Mouse (Mus musculus) midbrain, embryonic 15.5 days (tissue): ENCODE results near the gene Olfr1260. TPM values are rescaled to one million over a fixed set of nuclear protein-coding genes. Genes with fewer than 3 reads are reported as not detected.

Experiments used
- ATAC-seq: fragments of 200-750 bp; cut with Nextera tagmentation; replicated peaks from 2 replicates; pipeline ENCODE4 v1.8.0; 2017; ENCODE audit warnings: moderate TSS enrichment
- H3K27ac ChIP-seq: fragments of 300-500 bp; sonication (generic); 2 replicates; pipeline ENCODE4 v1.5.1; 2015; ENCODE audit warnings: mild to moderate bottlenecking, inconsistent platforms
- H3K27me3 ChIP-seq: fragments of 300-500 bp; sonication (generic); replicated peaks from 2 replicates; pipeline ENCODE4 v1.6.1; 2015; ENCODE audit warnings: inconsistent platforms
- H3K36me3 ChIP-seq: fragments of 300-500 bp; sonication (generic); replicated peaks from 2 replicates; pipeline ENCODE4 v1.6.1; 2015; ENCODE audit warnings: inconsistent platforms
- H3K4me1 ChIP-seq: fragments of 300-500 bp; sonication (generic); 2 replicates; pipeline ENCODE4 v1.6.1; 2015; ENCODE audit warnings: inconsistent platforms
- H3K4me2 ChIP-seq: fragments of 300-500 bp; sonication (generic); 2 replicates; pipeline ENCODE4 v1.6.1; 2015; ENCODE audit warnings: inconsistent platforms, mild to moderate bottlenecking, moderate library complexity
- H3K4me3 ChIP-seq: fragments of 300-500 bp; sonication (generic); 2 replicates; pipeline ENCODE4 v1.5.1; 2015; ENCODE audit warnings: mild to moderate bottlenecking, inconsistent platforms
- H3K9ac ChIP-seq: fragments of 300-500 bp; sonication (generic); 2 replicates; pipeline ENCODE4 v1.6.1; 2015; ENCODE audit warnings: mild to moderate bottlenecking, inconsistent platforms
- H3K9me3 ChIP-seq: fragments of 300-500 bp; sonication (generic); 2 replicates; pipeline ENCODE4 v1.6.1; 2016; ENCODE audit warnings: inconsistent platforms
- WGBS: fragments of 180-500 bp; shearing (Covaris S2); methylation state at CpG from one replicate; pipeline ENCODE4 v1.1.7; 2015; ENCODE audit warnings: mixed read lengths; 5-methylcytosine and 5-hydroxymethylcytosine counted together
- polyA plus RNA-seq: library from polyadenylated mRNA; unstranded; fragments of >200 nt; fragmentation: Nextera tagmentation; extraction: Ambion mirVana; gene quantifications from 2 replicates; pipeline ENCODE4 v1.2.1, GENCODE M21; 2015

Gene Olfr1260
- polyA plus RNA-seq: not detected in 2 replicates

- Histone ChIP-seq H3K9me3 (no peaks in the 10 kb centered on the region), H3K9ac (no peak within 1 kb of the TSS), H3K27ac (no peak within 1 kb of the TSS), H3K4me3 (no peak within 1 kb of the TSS), H3K4me2 (no peak within 1 kb of the TSS), H3K4me1 (no peaks in the 10 kb centered on the region), H3K27me3 (no peaks in the 10 kb centered on the region), H3K36me3 (no peaks in the 10 kb centered on the region)
- WGBS: 73% methylated on average over 2 of the region's 2 CpGs
- no peak for ATAC-seq
These were observed at the start of gene Olfr1260 for GRCm38 (mm10) chr2:89974184-89974583. TSS of gene Olfr1260 (plus strand) at chr2:89974340.

GRCm38 (mm10) chr2:89927009-89927408 lies 47.1 kb upstream of the Olfr1260 start, which contains the start of gene Olfr1258:
TSS of gene Olfr1258 (plus strand) at chr2:89927309.
- Histone ChIP-seq H3K4me3 (no peak within 1 kb of the TSS), H3K4me1 (no peaks in the 10 kb centered on the region), H3K9me3 (no peaks in the 10 kb centered on the region), H3K9ac (no peak within 1 kb of the TSS), H3K4me2 (no peak within 1 kb of the TSS), H3K36me3 (no peaks in the 10 kb centered on the region), H3K27ac (no peak within 1 kb of the TSS), H3K27me3 (no peaks in the 10 kb centered on the region)
- no peak for ATAC-seq

GRCm38 (mm10) chr2:89948564-89948963 lies 25.6 kb upstream of the Olfr1260 start, which contains the start of gene Olfr1259:
TSS of gene Olfr1259 (minus strand) at chr2:89948664.
- H3K27ac ChIP-seq: no peak within 1 kb of the TSS
- H3K9me3 ChIP-seq: no peaks in the 10 kb centered on the region
- H3K27me3 ChIP-seq: no peaks in the 10 kb centered on the region
- no peak within 1 kb of the TSS for H3K9ac ChIP-seq
- 88% methylated on average over 5 of the region's 5 CpGs for WGBS
- no peak for ATAC-seq
- H3K4me3 ChIP-seq: no peak within 1 kb of the TSS
- no peaks in the 10 kb centered on the region for H3K36me3 ChIP-seq
- H3K4me1 ChIP-seq: no peaks in the 10 kb centered on the region
- no peak within 1 kb of the TSS for H3K4me2 ChIP-seq

- 90% methylated on average over 2 of the region's 2 CpGs for WGBS
- no peak overlapping the region for H3K27ac ChIP-seq
These were observed 3.6 kb downstream of the Olfr1260 start for GRCm38 (mm10) chr2:89977709-89978108.

GRCm38 (mm10) chr2:89990921-89991320 lies 16.8 kb downstream of the Olfr1260 start, which contains the start of gene Olfr1261:
TSS of gene Olfr1261 (plus strand) at chr2:89991221.
- Histone ChIP-seq H3K9ac (no peak within 1 kb of the TSS), H3K4me1 (no peaks in the 10 kb centered on the region), H3K27ac (no peak within 1 kb of the TSS), H3K4me3 (no peak within 1 kb of the TSS), H3K4me2 (no peak within 1 kb of the TSS), H3K27me3 (no peaks in the 10 kb centered on the region), H3K36me3 (no peaks in the 10 kb centered on the region), H3K9me3 (no peaks in the 10 kb centered on the region)
- no peak for ATAC-seq

More at GRCm38 (mm10) chr2:89977709-89978108, 3.6 kb downstream of the Olfr1260 start:
- no peak overlapping the region for H3K4me2 ChIP-seq
- H3K4me1 ChIP-seq: no peaks in the 10 kb centered on the region
- H3K27me3 ChIP-seq: no peaks in the 10 kb centered on the region
- no peaks in the 10 kb centered on the region for H3K9me3 ChIP-seq
- H3K9ac ChIP-seq: no peak overlapping the region
- no peak for ATAC-seq
- H3K36me3 ChIP-seq: no peaks in the 10 kb centered on the region
- H3K4me3 ChIP-seq: no peak overlapping the region

GRCm38 (mm10) chr2:89999845-90000244 lies 25.7 kb downstream of the Olfr1260 start, which contains the start of gene Olfr1262:
TSS of gene Olfr1262 (plus strand) at chr2:90000145.
- H3K4me2 ChIP-seq: no peak within 1 kb of the TSS
- H3K4me1 ChIP-seq: no peaks in the 10 kb centered on the region
- no peak within 1 kb of the TSS for H3K9ac ChIP-seq
- no peaks in the 10 kb centered on the region for H3K27me3 ChIP-seq
- no peak within 1 kb of the TSS for H3K27ac ChIP-seq
- H3K36me3 ChIP-seq: no peaks in the 10 kb centered on the region
- H3K9me3 ChIP-seq: no peaks in the 10 kb centered on the region
- H3K4me3 ChIP-seq: no peak within 1 kb of the TSS
- no peak for ATAC-seq

GRCm38 (mm10) chr2:90011831-90012230 lies 37.7 kb downstream of the Olfr1260 start, which contains the start of gene Olfr1263:
TSS of gene Olfr1263 (plus strand) at chr2:90012131.
- WGBS: 85% methylated on average over 2 of the region's 2 CpGs
- Histone ChIP-seq H3K9me3 (no peaks in the 10 kb centered on the region), H3K27me3 (no peaks in the 10 kb centered on the region), H3K36me3 (no peaks in the 10 kb centered on the region), H3K27ac (no peak within 1 kb of the TSS), H3K9ac (no peak within 1 kb of the TSS), H3K4me2 (no peak within 1 kb of the TSS), H3K4me3 (no peak within 1 kb of the TSS), H3K4me1 (no peaks in the 10 kb centered on the region)
- no peak for ATAC-seq

- H3K9me3 ChIP-seq: no peaks in the 10 kb centered on the region
- no peak within 1 kb of the TSS for H3K4me3 ChIP-seq
- H3K27ac ChIP-seq: no peak within 1 kb of the TSS
- H3K4me1 ChIP-seq: no peaks in the 10 kb centered on the region
- ATAC-seq: no peak
- 75% methylated on average over 2 of the region's 2 CpGs for WGBS
- H3K4me2 ChIP-seq: no peak within 1 kb of the TSS
- no peak within 1 kb of the TSS for H3K9ac ChIP-seq
- no peaks in the 10 kb centered on the region for H3K36me3 ChIP-seq
- no peaks in the 10 kb centered on the region for H3K27me3 ChIP-seq
These were observed 51.3 kb downstream of the Olfr1260 start, which contains the start of gene Olfr1264 for GRCm38 (mm10) chr2:90025477-90025876. TSS of gene Olfr1264 (minus strand) at chr2:90025577.

Other genes with a start within 250 kb of the Olfr1260 start
- not detected in 2 replicates for gene Olfr1252, start 249.3 kb upstream of the Olfr1260 start, polyA plus RNA-seq
- gene Olfr1253, start 217.2 kb upstream of the Olfr1260 start, polyA plus RNA-seq: not detected in 2 replicates
- gene Olfr1254, start 180.7 kb upstream of the Olfr1260 start, polyA plus RNA-seq: not detected in 2 replicates
- gene Olfr1255, start 162.3 kb upstream of the Olfr1260 start, polyA plus RNA-seq: not detected in 2 replicates
- gene Olfr1256, start 132.8 kb upstream of the Olfr1260 start, polyA plus RNA-seq: not detected in 2 replicates
- not detected in 2 replicates for gene Olfr48, start 126.1 kb upstream of the Olfr1260 start, polyA plus RNA-seq
- gene Olfr1257, start 95.9 kb upstream of the Olfr1260 start, polyA plus RNA-seq: not detected in 2 replicates
- not detected in 2 replicates for gene Olfr1258, start 47.0 kb upstream of the Olfr1260 start, polyA plus RNA-seq
- not detected in 2 replicates for gene Olfr1259, start 25.7 kb upstream of the Olfr1260 start, polyA plus RNA-seq
- gene Olfr1261, start 16.9 kb downstream of the Olfr1260 start, polyA plus RNA-seq: not detected in 2 replicates
- not detected in 2 replicates for gene Olfr1262, start 25.8 kb downstream of the Olfr1260 start, polyA plus RNA-seq
- not detected in 2 replicates for gene Olfr1263, start 37.8 kb downstream of the Olfr1260 start, polyA plus RNA-seq
- not detected in 2 replicates for gene Olfr1264, start 51.2 kb downstream of the Olfr1260 start, polyA plus RNA-seq
- not detected in 2 replicates for gene Olfr1265, start 61.0 kb downstream of the Olfr1260 start, polyA plus RNA-seq
- gene Olfr140, start 89.3 kb downstream of the Olfr1260 start, polyA plus RNA-seq: not detected in 2 replicates
- gene Olfr1269, start 147.1 kb downstream of the Olfr1260 start, polyA plus RNA-seq: not detected in 2 replicates
- not detected in 2 replicates for gene Olfr32, start 168.0 kb downstream of the Olfr1260 start, polyA plus RNA-seq
- gene Olfr1270, start 178.8 kb downstream of the Olfr1260 start, polyA plus RNA-seq: not detected in 2 replicates